Mouse (Mus musculus) forebrain, postnatal 0 days (tissue): ENCODE data around the gene Cemip2. TPM values are rescaled to one million over a fixed set of nuclear protein-coding genes. Genes with fewer than 3 reads are reported as not detected.

Source experiments
- ATAC-seq: fragments of 200-750 bp; cut with Nextera tagmentation; 2 replicates; pipeline ENCODE4 v1.8.0; 2017; ENCODE audit warnings: mild to moderate bottlenecking, moderate library complexity
- DNase-seq: peaks from one replicate; pipeline ENCODE4 v3.0.0-alpha.2; 2015
- H3K27ac ChIP-seq: fragments of 300-500 bp; sonication (generic); 2 replicates; pipeline ENCODE4 v1.5.1; 2014; ENCODE audit warnings: low read depth, mild to moderate bottlenecking, antibody characterized with exemption, low read length, moderate library complexity, mixed read lengths
- H3K27me3 ChIP-seq: fragments of 300-500 bp; sonication (generic); 2 replicates; pipeline ENCODE4 v1.6.1; 2014; ENCODE audit warnings: mild to moderate bottlenecking, low read length, mixed read lengths; ENCODE audit not compliant: insufficient read depth
- H3K36me3 ChIP-seq: fragments of 300-500 bp; sonication (generic); 2 replicates; pipeline ENCODE4 v1.6.1; 2014; ENCODE audit warnings: mild to moderate bottlenecking, moderate library complexity; ENCODE audit not compliant: insufficient read depth
- H3K4me1 ChIP-seq: fragments of 300-500 bp; sonication (generic); 2 replicates; pipeline ENCODE4 v1.6.1; 2014; ENCODE audit warnings: antibody characterized with exemption; ENCODE audit not compliant: insufficient read depth
- H3K4me2 ChIP-seq: fragments of 300-500 bp; sonication (generic); 2 replicates; pipeline ENCODE4 v1.6.1; 2014; ENCODE audit warnings: low read depth, mild to moderate bottlenecking, moderate library complexity
- H3K4me3 ChIP-seq: fragments of 300-500 bp; sonication (generic); 2 replicates; pipeline ENCODE4 v1.5.1; 2014; ENCODE audit warnings: low read depth, low read length, mixed read lengths
- H3K9ac ChIP-seq: fragments of 300-500 bp; sonication (generic); 2 replicates; pipeline ENCODE4 v1.6.1; 2014; ENCODE audit warnings: mild to moderate bottlenecking
- H3K9me3 ChIP-seq: fragments of 300-500 bp; sonication (generic); 2 replicates; pipeline ENCODE4 v1.6.1; 2016; ENCODE audit warnings: low read length
- CTCF ChIP-seq: sonication (generic); IDR thresholded peaks from 2 replicates; pipeline ENCODE4 v1.5.1; 2016; ENCODE audit warnings: antibody characterized with exemption, control low read depth, low read depth
- WGBS: fragments of 180-500 bp; shearing (Covaris S2); extraction: QIAGEN DNeasy Blood & Tissue Kit; methylation state at CpG from one replicate; pipeline ENCODE4 v1.1.7; 2014; 5-methylcytosine and 5-hydroxymethylcytosine counted together
- polyA plus RNA-seq: library from polyadenylated mRNA; unstranded; fragments of >200 nt; fragmentation: Nextera tagmentation; extraction: Ambion mirVana; gene quantifications from 2 replicates; pipeline ENCODE4 v1.2.1, GENCODE M21; 2015
- total RNA-seq: library from RNA; depleted of rRNA; stranded (reverse); fragments of >200 nt; gene quantifications from 2 replicates; pipeline ENCODE4 v1.2.3, GENCODE M21; 2014

The Cemip2 gene
- total and polyA plus RNA-seq, 2 experiments from 2014 or later, result 17.4 to 42.5 TPM

- peak; percentile 36; the same call in 1 of the 2 replicates for ATAC-seq
- no peaks in the 10 kb centered on the region for H3K36me3 ChIP-seq
- H3K4me3 ChIP-seq, result no peak overlapping the region
- H3K27ac ChIP-seq, result peak overlapping the region; percentile 46; the same call in 1 of the 2 replicates
- no peak for TF ChIP-seq CTCF
- DNase-seq, result peak; percentile 49
- H3K9ac ChIP-seq, result no peak overlapping the region; the same call in 1 of the 2 replicates
- H3K4me2 ChIP-seq, result peak overlapping the region; percentile 19; the same call in 1 of the 2 replicates
- H3K4me1 ChIP-seq, result no peaks in the 10 kb centered on the region
- 24% methylated on average over 17 of the region's 17 CpGs for WGBS
- H3K27me3 ChIP-seq, result peaks cover 4% of the 10 kb centered on the region; the same call in 1 of the 2 replicates
- no peaks in the 10 kb centered on the region for H3K9me3 ChIP-seq
These were observed 40.1 kb upstream of the Cemip2 start for GRCm38 (mm10) chr19:21737881-21738590.

GRCm38 (mm10) chr19:21738591-21739280 is 39.4 kb upstream of the Cemip2 start:
- no peaks in the 10 kb centered on the region for H3K4me1 ChIP-seq
- ATAC-seq (no peak), DNase-seq (no peak)
- H3K9ac ChIP-seq, result no peak overlapping the region
- peak overlapping the region; percentile 46; the same call in 1 of the 2 replicates for H3K27ac ChIP-seq
- no peaks in the 10 kb centered on the region for H3K9me3 ChIP-seq
- H3K36me3 ChIP-seq, result no peaks in the 10 kb centered on the region
- no peak overlapping the region for H3K4me3 ChIP-seq
- WGBS, result 67% methylated on average over 18 of the region's 18 CpGs
- H3K27me3 ChIP-seq, result peaks cover 4% of the 10 kb centered on the region; the same call in 1 of the 2 replicates
- no peak for TF ChIP-seq CTCF
- H3K4me2 ChIP-seq, result peak overlapping the region; percentile 19; the same call in 1 of the 2 replicates

- Histone ChIP-seq H3K4me2 (peak overlapping the region; percentile 37), H3K4me3 (no peak overlapping the region), H3K9ac (no peak overlapping the region), H3K9me3 (no peaks in the 10 kb centered on the region), H3K27me3 (no peaks in the 10 kb centered on the region), H3K36me3 (no peaks in the 10 kb centered on the region), H3K4me1 (no peaks in the 10 kb centered on the region), H3K27ac (0 out of 2 replicates have a peak overlapping the region, but pooled peaks have one; percentile 11)
- DNase-seq (peak; percentile 90), ATAC-seq (peak; percentile 93)
- WGBS, result 40% methylated on average over 12 of the region's 12 CpGs
- 0 out of 2 replicates have a peak, but pooled peaks have one; percentile 9 for TF ChIP-seq CTCF
These were observed 36.0 kb upstream of the Cemip2 start for GRCm38 (mm10) chr19:21742138-21742537.

GRCm38 (mm10) chr19:21745586-21745985 is 32.6 kb upstream of the Cemip2 start:
- Histone ChIP-seq H3K36me3 (no peaks in the 10 kb centered on the region), H3K27ac (no peak overlapping the region), H3K9ac (no peak overlapping the region), H3K4me3 (no peak overlapping the region), H3K4me2 (no peak overlapping the region), H3K9me3 (no peaks in the 10 kb centered on the region), H3K27me3 (no peaks in the 10 kb centered on the region), H3K4me1 (no peaks in the 10 kb centered on the region)
- ATAC-seq (no peak), DNase-seq (no peak)
- WGBS, result 72% methylated on average over 2 of the region's 2 CpGs
- TF ChIP-seq CTCF, result no peak

DNA sequence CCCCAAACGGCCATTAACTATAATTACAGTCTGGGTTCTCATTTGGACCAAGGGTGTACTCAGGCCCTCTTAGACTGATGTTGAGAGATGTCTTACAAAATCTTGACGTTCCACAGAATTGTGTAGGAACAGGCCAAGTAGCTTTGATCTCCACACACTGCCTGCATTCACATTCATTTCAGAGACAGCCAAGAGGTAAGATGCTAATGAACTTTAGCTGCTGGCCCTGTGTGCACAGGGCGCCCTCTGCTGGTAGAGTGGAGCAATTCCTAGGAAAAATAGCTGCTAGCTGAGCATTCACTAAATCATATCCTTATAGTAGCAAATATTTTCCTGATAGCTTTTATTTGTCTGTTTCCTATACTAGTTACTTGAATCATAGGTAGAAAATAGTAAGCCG is 30.8 kb upstream of the Cemip2 start:
- Histone ChIP-seq H3K27me3 (no peaks in the 10 kb centered on the region), H3K36me3 (no peaks in the 10 kb centered on the region), H3K9me3 (no peaks in the 10 kb centered on the region), H3K4me1 (no peaks in the 10 kb centered on the region), H3K4me3 (no peak overlapping the region), H3K9ac (no peak overlapping the region), H3K4me2 (no peak overlapping the region), H3K27ac (no peak overlapping the region)
- 17% methylated on average over 4 of the region's 4 CpGs for WGBS
- DNase-seq (peak; percentile 66), ATAC-seq (no peak)
- TF ChIP-seq CTCF, result peak; percentile 82

GRCm38 (mm10) chr19:21750154-21750553 is 28.0 kb upstream of the Cemip2 start:
- Histone ChIP-seq H3K4me3 (no peak overlapping the region), H3K9me3 (no peaks in the 10 kb centered on the region), H3K9ac (no peak overlapping the region), H3K27ac (no peak overlapping the region), H3K27me3 (no peaks in the 10 kb centered on the region), H3K36me3 (no peaks in the 10 kb centered on the region), H3K4me1 (no peaks in the 10 kb centered on the region), H3K4me2 (no peak overlapping the region)
- WGBS, result 68% methylated on average over 2 of the region's 2 CpGs
- ATAC-seq (no peak), DNase-seq (no peak)
- TF ChIP-seq CTCF, result no peak

DNA sequence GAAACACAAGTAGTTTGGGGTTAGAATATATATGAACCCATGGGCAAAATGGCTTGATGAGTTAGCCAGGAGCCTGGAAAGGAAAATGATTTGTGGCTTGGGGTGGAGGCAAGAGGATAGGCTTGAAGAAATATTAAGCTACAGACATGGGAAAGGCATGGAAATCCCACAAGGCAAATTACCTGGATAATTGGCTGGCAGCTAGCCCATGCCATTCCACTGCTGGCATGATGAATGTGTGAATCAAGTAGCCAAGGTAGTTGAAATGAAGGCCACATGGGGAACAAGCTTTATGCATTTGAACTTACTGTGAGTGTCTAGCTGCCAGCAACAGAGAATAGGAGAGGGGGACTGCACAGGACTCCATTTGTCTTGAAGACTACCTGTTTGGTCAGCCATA is 16.5 kb upstream of the Cemip2 start:
- DNase-seq (no peak), ATAC-seq (no peak)
- Histone ChIP-seq H3K4me1 (no peaks in the 10 kb centered on the region), H3K36me3 (no peaks in the 10 kb centered on the region), H3K9ac (no peak overlapping the region), H3K9me3 (no peaks in the 10 kb centered on the region), H3K27ac (no peak overlapping the region), H3K27me3 (no peaks in the 10 kb centered on the region), H3K4me3 (no peak overlapping the region), H3K4me2 (no peak overlapping the region)
- TF ChIP-seq CTCF, result no peak
